Mouse (Mus musculus) megakaryocyte, embryonic 14.5 days (primary cell): ENCODE results near the gene Cstf1.

Experiments
- FLI1 ChIP-seq: IDR thresholded peaks from 2 replicates; pipeline ENCODE4 v1.6.1; 2012; ENCODE audit warnings: low read length, inconsistent platforms, mixed read lengths
- GATA1 ChIP-seq: IDR thresholded peaks from 3 replicates; pipeline ENCODE4 v1.6.1; 2012; ENCODE audit warnings: mixed read lengths, low read length, inconsistent platforms, borderline replicate concordance

DNA sequence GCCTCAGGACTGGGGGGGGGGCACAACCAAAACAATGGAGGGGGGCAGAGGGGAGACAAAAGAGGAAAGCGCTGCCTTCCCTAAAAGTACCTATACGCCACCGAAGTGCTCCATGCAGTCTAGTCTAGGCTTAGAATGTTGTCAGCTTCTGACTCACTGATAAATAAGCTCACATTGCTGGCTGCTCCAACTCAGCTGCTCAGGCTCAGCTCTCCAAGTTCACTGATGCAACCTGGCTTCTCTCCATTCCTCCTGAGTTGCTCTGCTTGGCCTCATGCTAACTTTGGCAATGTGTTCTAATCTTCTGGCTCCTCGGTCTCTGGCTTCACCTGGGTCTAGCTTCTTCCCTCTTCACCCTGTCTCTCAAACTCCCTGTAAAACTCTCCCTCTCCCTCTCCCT lies 6.1 kb downstream of the Cstf1 start:
- no peak for TF ChIP-seq GATA1
- TF ChIP-seq FLI1 = no peak
